Mouse (Mus musculus): ENCODE data around the gene Fbxw27. TPM values are rescaled to one million over a fixed set of nuclear protein-coding genes. Genes with fewer than 3 reads are reported as not detected.
"Not testable (repeated sequence)": the region's sequence is repeated elsewhere in the genome, so short reads cannot be mapped to it uniquely, and the experiment has no call there.

The Fbxw27 gene
- total RNA-seq (2014; fragmentation: Nextera tagmentation) (not detected in 2 replicates), total RNA-seq (2017) (0.33 and 0.41 TPM in 2 replicates), polyA plus RNA-seq (2012) (not detected in 2 replicates)

DNA sequence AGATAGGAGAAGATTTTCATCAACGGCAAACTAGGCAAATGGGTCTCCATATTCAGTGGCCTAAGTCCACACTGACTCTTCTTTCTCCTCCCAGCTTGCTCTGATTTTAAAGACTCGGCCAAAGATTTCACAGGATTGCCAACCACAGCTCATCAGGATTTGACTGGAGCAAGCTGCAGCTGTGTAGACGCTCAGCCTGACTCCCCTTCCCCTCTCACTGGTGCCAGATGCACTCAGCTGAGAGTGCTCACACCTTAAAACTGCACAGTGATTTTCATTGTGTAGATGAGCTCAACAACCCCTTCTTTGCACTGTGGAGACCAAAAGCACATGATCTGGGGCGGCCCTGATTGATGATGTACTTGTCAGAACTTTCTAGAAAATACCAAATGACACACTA lies at the start of gene Fbxw27:
Gene Fbxw27 (minus strand): TSS at position 101 of the 400 bp plus-strand sequence.
- not testable (repeated sequence) for H3K4me3 ChIP-seq (ENCODE audit: low read depth, low read length); DNase-seq (ENCODE audit: low spot score); ATAC-seq (ENCODE audit: extremely low read depth, insufficient number of reproducible peaks, low FRiP score, poor library complexity, severe bottlenecking); H3K9me3 ChIP-seq (replicated peaks); H3K36me3 ChIP-seq (replicated peaks); H3K4me1 ChIP-seq (ENCODE audit: insufficient read depth, low read depth, low read length); H3K27me3 ChIP-seq (ENCODE audit: insufficient read depth, low read length)

DNA sequence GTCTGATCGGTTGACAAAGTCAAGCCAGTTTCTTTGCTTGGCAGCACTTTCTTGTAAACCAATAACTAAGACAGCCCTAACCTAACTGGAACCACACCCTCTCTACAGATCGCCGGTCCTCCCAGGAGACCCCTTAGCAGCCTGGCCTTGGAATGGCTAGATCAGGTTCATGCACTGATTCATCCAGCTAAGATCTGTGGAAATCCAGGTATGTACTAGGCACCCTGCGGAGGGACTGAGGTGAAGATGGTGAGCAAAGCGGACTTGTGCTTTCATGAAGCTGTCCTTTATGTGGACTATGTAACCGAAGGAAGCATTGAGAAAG lies 42.6 kb upstream of the Fbxw27 start:
- H3K36me3 ChIP-seq (replicated peaks): peaks cover 31% of the 10 kb centered on the region
- peaks cover 22% of the 10 kb centered on the region for H3K4me1 ChIP-seq (ENCODE audit: insufficient read depth, low read depth, low read length)
- ATAC-seq (ENCODE audit: extremely low read depth, insufficient number of reproducible peaks, low FRiP score, poor library complexity, severe bottlenecking) (no peak), DNase-seq (ENCODE audit: low spot score) (no peak)
- no peaks in the 10 kb centered on the region for H3K9me3 ChIP-seq (replicated peaks)
- peak overlapping the region; percentile 74 for H3K4me3 ChIP-seq (ENCODE audit: low read depth, low read length)
- H3K27me3 ChIP-seq (ENCODE audit: insufficient read depth, low read length): no peaks in the 10 kb centered on the region
- TF ChIP-seq TAL1 (conservative IDR thresholded peaks at IDR 0.05; ENCODE audit: low read depth, low read length) (no peak), GATA1 (IDR thresholded peaks at IDR 0.05; ENCODE audit: borderline replicate concordance, low read length) (no peak), CTCF (IDR thresholded peaks at IDR 0.05; ENCODE audit: low read depth, low read length) (no peak), GATA2 (IDR thresholded peaks at IDR 0.05; ENCODE audit: borderline replicate concordance, low read depth, low read length) (no peak), POLR2AphosphoS5 (IDR thresholded peaks at IDR 0.05; ENCODE audit: insufficient replicate concordance, low read depth, low read length) (no peak)

DNA sequence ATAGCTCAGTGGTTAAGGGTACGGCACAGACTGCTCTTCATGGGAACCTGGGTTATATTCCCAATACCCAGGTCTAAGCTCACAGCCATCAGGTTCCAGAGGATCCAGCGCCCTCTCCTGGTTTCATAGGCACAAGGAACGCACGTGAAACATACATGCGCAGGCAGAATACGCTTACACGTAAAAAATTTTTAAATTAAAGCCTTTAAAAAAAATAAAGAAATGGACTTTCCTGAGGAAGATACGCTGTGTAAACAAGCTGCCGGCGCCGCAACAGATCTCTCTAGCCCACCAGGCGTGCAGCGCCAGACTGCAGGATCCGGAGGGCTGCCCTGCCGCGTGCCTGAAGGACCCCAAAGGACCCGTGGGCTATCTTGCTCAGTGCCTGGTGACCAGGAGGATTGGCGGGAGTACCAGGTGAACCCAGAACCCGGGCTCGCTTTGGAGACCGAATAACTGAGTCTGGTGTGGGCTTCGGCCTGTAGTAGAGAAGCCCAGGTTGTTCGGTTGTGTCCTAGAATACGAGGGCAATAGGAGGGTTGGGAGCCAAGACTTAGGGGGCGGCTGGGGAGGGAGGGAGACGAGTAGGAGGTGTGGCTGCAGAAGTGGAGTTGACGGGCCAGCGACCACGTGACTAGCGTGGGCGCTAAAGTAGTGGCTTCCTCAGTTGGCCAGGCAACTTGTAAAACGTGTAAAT lies 42.1 kb upstream of the Fbxw27 start, which contains the start of gene Nme6:
Gene Nme6 (plus strand): TSS at position 359 of the 697 bp plus-strand sequence.
- TF ChIP-seq CTCF (IDR thresholded peaks at IDR 0.05; ENCODE audit: low read depth, low read length) (peak; percentile 41), GATA2 (IDR thresholded peaks at IDR 0.05; ENCODE audit: borderline replicate concordance, low read depth, low read length) (no peak)
- Histone ChIP-seq H3K36me3 (replicated peaks) (peaks cover 35% of the 10 kb centered on the region), H3K9me3 (replicated peaks) (no peaks in the 10 kb centered on the region), H3K4me1 (ENCODE audit: insufficient read depth, low read depth, low read length) (peaks cover 24% of the 10 kb centered on the region), H3K4me3 (ENCODE audit: low read depth, low read length) (peak within 1 kb of the TSS; percentile 74), H3K27me3 (ENCODE audit: insufficient read depth, low read length) (no peaks in the 10 kb centered on the region)
- ATAC-seq (ENCODE audit: extremely low read depth, insufficient number of reproducible peaks, low FRiP score, poor library complexity, severe bottlenecking): peak; percentile 90
- DNase-seq (ENCODE audit: low spot score): peak; percentile 74

DNA sequence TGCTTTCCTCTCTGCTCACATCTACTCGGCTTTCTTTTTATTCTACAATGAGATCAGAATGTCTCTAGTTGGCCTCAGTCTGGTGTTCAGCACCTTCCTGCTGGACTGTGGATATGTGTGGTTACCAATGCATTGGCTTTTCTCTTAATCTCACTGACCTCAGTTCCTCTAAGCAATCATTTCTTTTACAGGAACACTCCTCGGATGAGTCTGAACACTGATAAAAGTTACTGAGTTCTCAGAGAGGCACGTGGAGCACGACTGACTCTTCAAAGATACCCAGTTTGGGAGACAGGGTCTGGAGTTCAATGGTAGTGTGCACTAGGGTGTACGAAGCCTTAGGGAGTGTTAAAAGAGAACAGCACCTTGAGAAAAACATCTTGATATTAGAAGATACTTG lies 35.7 kb upstream of the Fbxw27 start:
- ATAC-seq (ENCODE audit: extremely low read depth, insufficient number of reproducible peaks, low FRiP score, poor library complexity, severe bottlenecking): peak; percentile 59
- no peak for TF ChIP-seq POLR2AphosphoS5 (IDR thresholded peaks at IDR 0.05; ENCODE audit: insufficient replicate concordance, low read depth, low read length)
- Histone ChIP-seq H3K9me3 (replicated peaks) (no peaks in the 10 kb centered on the region), H3K4me1 (ENCODE audit: insufficient read depth, low read depth, low read length) (peaks cover 31% of the 10 kb centered on the region), H3K4me3 (ENCODE audit: low read depth, low read length) (no peak overlapping the region), H3K27me3 (ENCODE audit: insufficient read depth, low read length) (no peaks in the 10 kb centered on the region), H3K36me3 (replicated peaks) (peaks cover 14% of the 10 kb centered on the region)
- DNase-seq (ENCODE audit: low spot score): no peak

DNA sequence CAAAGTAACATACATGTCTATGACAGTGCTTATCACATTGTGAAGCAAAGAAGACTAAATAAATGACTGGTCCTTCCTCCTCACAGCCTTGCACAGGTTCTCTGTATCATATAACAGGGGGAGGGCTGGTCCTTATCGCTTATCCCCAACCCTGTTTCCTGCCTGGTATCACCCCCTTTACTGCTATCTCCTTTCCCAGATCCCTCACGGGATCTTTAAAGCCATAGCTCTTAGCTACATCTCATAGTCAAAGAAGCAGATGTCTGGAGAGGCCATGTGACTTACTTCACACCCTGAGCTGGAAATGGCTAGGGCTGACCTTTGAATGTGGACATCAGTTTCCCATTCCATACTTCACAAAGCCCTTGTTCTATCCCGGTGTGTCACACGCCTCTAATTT lies 35.3 kb upstream of the Fbxw27 start:
- ATAC-seq (ENCODE audit: extremely low read depth, insufficient number of reproducible peaks, low FRiP score, poor library complexity, severe bottlenecking) (peak; percentile 95), DNase-seq (ENCODE audit: low spot score) (peak; percentile 49)
- H3K27me3 ChIP-seq (ENCODE audit: insufficient read depth, low read length): no peaks in the 10 kb centered on the region
- H3K4me3 ChIP-seq (ENCODE audit: low read depth, low read length): no peak overlapping the region
- H3K36me3 ChIP-seq (replicated peaks): peaks cover 13% of the 10 kb centered on the region
- H3K4me1 ChIP-seq (ENCODE audit: insufficient read depth, low read depth, low read length): peaks cover 31% of the 10 kb centered on the region
- TF ChIP-seq POLR2AphosphoS5 (IDR thresholded peaks at IDR 0.05; ENCODE audit: insufficient replicate concordance, low read depth, low read length) (no peak), TAL1 (conservative IDR thresholded peaks at IDR 0.05; ENCODE audit: low read depth, low read length) (peak; percentile 89), GATA1 (IDR thresholded peaks at IDR 0.05; ENCODE audit: borderline replicate concordance, low read length) (no peak)
- no peaks in the 10 kb centered on the region for H3K9me3 ChIP-seq (replicated peaks)

DNA sequence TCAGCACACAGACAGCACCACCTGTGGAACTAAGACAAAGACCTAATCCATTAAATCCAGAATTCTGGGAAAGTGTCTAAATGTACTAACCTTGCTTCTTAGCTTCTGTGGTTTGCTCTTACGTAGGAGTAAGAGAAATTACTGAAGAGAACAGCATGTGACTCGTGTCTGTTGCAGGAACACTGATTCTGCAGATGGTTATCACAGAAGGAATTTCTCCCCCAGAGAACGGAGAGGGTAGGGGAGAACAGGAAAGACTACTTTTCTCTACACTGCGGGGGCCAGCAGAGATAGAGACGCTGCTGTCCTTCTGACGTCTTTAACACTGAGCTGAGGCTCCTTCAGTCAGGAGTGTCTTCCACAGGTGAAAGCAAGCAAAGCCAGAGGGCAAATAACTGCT lies 25.9 kb upstream of the Fbxw27 start:
- no peaks in the 10 kb centered on the region for H3K4me1 ChIP-seq (ENCODE audit: insufficient read depth, low read depth, low read length)
- no peaks in the 10 kb centered on the region for H3K36me3 ChIP-seq (replicated peaks)
- DNase-seq (ENCODE audit: low spot score): no peak
- H3K9me3 ChIP-seq (replicated peaks): no peaks in the 10 kb centered on the region
- TF ChIP-seq TAL1 (conservative IDR thresholded peaks at IDR 0.05; ENCODE audit: low read depth, low read length): no peak
- TF ChIP-seq CTCF (IDR thresholded peaks at IDR 0.05; ENCODE audit: low read depth, low read length): no peak
- TF ChIP-seq GATA2 (IDR thresholded peaks at IDR 0.05; ENCODE audit: borderline replicate concordance, low read depth, low read length): no peak
- TF ChIP-seq GATA1 (IDR thresholded peaks at IDR 0.05; ENCODE audit: borderline replicate concordance, low read length): no peak
- peaks cover 5% of the 10 kb centered on the region; the same call in 1 of the 2 replicates for H3K27me3 ChIP-seq (ENCODE audit: insufficient read depth, low read length)
- ATAC-seq (ENCODE audit: extremely low read depth, insufficient number of reproducible peaks, low FRiP score, poor library complexity, severe bottlenecking): no peak
- no peak overlapping the region for H3K4me3 ChIP-seq (ENCODE audit: low read depth, low read length)

DNA sequence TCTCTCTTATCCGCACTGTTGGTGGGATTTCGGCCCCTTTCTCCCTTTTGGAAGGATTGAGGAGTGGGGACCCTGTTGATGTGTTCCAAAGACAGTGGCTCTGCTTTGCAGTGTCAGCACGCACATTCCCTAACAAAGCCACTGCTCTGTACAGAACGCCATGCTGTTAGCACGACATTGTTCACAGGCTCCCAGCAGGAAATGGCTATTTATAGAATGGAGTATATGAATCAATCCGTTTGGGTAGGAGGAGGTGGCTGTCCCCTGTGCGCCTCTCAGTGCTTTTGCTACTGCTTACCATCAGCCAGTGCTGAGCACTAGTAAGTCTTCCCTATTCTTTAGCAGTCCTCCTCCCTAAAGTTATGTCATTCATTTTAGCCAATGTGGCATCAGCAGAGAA lies 23.0 kb upstream of the Fbxw27 start:
- H3K36me3 ChIP-seq (replicated peaks): no peaks in the 10 kb centered on the region
- no peaks in the 10 kb centered on the region for H3K9me3 ChIP-seq (replicated peaks)
- TF ChIP-seq POLR2AphosphoS5 (IDR thresholded peaks at IDR 0.05; ENCODE audit: insufficient replicate concordance, low read depth, low read length) (no peak), TAL1 (conservative IDR thresholded peaks at IDR 0.05; ENCODE audit: low read depth, low read length) (no peak), GATA2 (IDR thresholded peaks at IDR 0.05; ENCODE audit: borderline replicate concordance, low read depth, low read length) (no peak), GATA1 (IDR thresholded peaks at IDR 0.05; ENCODE audit: borderline replicate concordance, low read length) (no peak)
- no peak overlapping the region for H3K4me3 ChIP-seq (ENCODE audit: low read depth, low read length)
- peaks cover 5% of the 10 kb centered on the region; the same call in 1 of the 2 replicates for H3K27me3 ChIP-seq (ENCODE audit: insufficient read depth, low read length)
- no peak for DNase-seq (ENCODE audit: low spot score)
- ATAC-seq (ENCODE audit: extremely low read depth, insufficient number of reproducible peaks, low FRiP score, poor library complexity, severe bottlenecking): no peak
- peaks cover under 1% of the 10 kb centered on the region; the same call in 1 of the 2 replicates for H3K4me1 ChIP-seq (ENCODE audit: insufficient read depth, low read depth, low read length)
